Mouse (Mus musculus): ENCODE results near the gene Cdkn1b. TPM values are rescaled to one million over a fixed set of nuclear protein-coding genes. Genes with fewer than 3 reads are reported as not detected.
A peak's percentile ranks its signal among the peaks of the same experiment; 100 is the strongest.

Cdkn1b gene
- polyA plus RNA-seq, 1 experiment from 2014 or later: 17.0 TPM

- H3K27ac ChIP-seq (replicated peaks): no peak overlapping the region
- 51% methylated on average over 4 of the region's 4 CpGs for WGBS
- H3K4me1 ChIP-seq: peaks cover 42% of the 10 kb centered on the region
- ATAC-seq (ENCODE audit: insufficient number of reproducible peaks, low FRiP score, low TSS enrichment, low read depth): no peak
- H3K4me3 ChIP-seq (replicated peaks): no peak overlapping the region; the same call in 1 of the 2 replicates
- H3K4me2 ChIP-seq (replicated peaks): peak overlapping the region; percentile 34; the same call in 1 of the 2 replicates
- H3K36me3 ChIP-seq: no peaks in the 10 kb centered on the region
- no peak overlapping the region for H3K9ac ChIP-seq
- no peaks in the 10 kb centered on the region for H3K27me3 ChIP-seq
- H3K9me3 ChIP-seq (replicated peaks): no peaks in the 10 kb centered on the region
These were observed 3.5 kb downstream of the Cdkn1b start for GRCm38 (mm10) chr6:134923670-134924069.

DNA sequence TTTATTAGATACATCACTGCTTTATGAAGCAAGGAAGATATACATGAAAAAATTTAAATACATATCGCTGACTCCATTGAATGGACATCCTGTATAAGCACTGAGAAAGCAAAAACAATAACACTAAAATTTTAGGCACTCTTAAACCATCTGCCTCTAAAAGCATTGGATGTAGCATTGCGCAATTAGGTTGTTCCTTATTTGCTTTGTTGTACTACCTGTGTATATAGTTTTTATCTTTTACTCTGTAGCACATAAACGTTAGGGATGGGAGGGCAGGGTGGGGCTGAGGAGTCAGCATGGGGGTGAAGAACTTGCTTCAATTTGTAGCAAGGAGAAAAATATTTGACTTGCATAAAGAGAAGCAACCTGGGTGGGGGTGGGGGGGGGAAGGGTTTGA lies 4.1 kb downstream of the Cdkn1b start:
- Histone ChIP-seq H3K4me2 (replicated peaks) (no peak overlapping the region), H3K4me1 (peaks cover 38% of the 10 kb centered on the region), H3K9me3 (replicated peaks) (no peaks in the 10 kb centered on the region), H3K9ac (no peak overlapping the region), H3K27ac (replicated peaks) (no peak overlapping the region), H3K4me3 (replicated peaks) (no peak overlapping the region), H3K36me3 (no peaks in the 10 kb centered on the region), H3K27me3 (no peaks in the 10 kb centered on the region)
- no peak for ATAC-seq (ENCODE audit: insufficient number of reproducible peaks, low FRiP score, low TSS enrichment, low read depth)
- 61% methylated on average over 3 of the region's 3 CpGs for WGBS

- H3K4me1 ChIP-seq: peaks cover 43% of the 10 kb centered on the region
- H3K9me3 ChIP-seq (replicated peaks): no peaks in the 10 kb centered on the region
- H3K4me3 ChIP-seq (replicated peaks): no peak overlapping the region
- H3K9ac ChIP-seq: no peak overlapping the region
- no peak overlapping the region for H3K27ac ChIP-seq (replicated peaks)
- WGBS: 69% methylated on average over 4 of the region's 4 CpGs
- no peaks in the 10 kb centered on the region for H3K36me3 ChIP-seq
- H3K27me3 ChIP-seq: no peaks in the 10 kb centered on the region
- no peak overlapping the region for H3K4me2 ChIP-seq (replicated peaks)
- ATAC-seq (ENCODE audit: insufficient number of reproducible peaks, low FRiP score, low TSS enrichment, low read depth): no peak
These were observed 5.6 kb downstream of the Cdkn1b start for GRCm38 (mm10) chr6:134925673-134926337.

GRCm38 (mm10) chr6:134926338-134926705 lies 6.1 kb downstream of the Cdkn1b start:
- Histone ChIP-seq H3K4me1 (peaks cover 48% of the 10 kb centered on the region), H3K27ac (replicated peaks) (peak overlapping the region; percentile 99), H3K9me3 (replicated peaks) (no peaks in the 10 kb centered on the region), H3K4me3 (replicated peaks) (peak overlapping the region; percentile 58), H3K9ac (peak overlapping the region; percentile 52), H3K27me3 (no peaks in the 10 kb centered on the region), H3K4me2 (replicated peaks) (peak overlapping the region; percentile 82), H3K36me3 (no peaks in the 10 kb centered on the region)
- WGBS: 40% methylated on average over 3 of the region's 3 CpGs
- ATAC-seq (ENCODE audit: insufficient number of reproducible peaks, low FRiP score, low TSS enrichment, low read depth): no peak

- Histone ChIP-seq H3K4me3 (replicated peaks) (peak overlapping the region; percentile 58), H3K4me2 (replicated peaks) (peak overlapping the region; percentile 82), H3K9me3 (replicated peaks) (no peaks in the 10 kb centered on the region), H3K4me1 (peaks cover 45% of the 10 kb centered on the region), H3K27ac (replicated peaks) (peak overlapping the region; percentile 99), H3K27me3 (no peaks in the 10 kb centered on the region), H3K36me3 (no peaks in the 10 kb centered on the region), H3K9ac (peak overlapping the region; percentile 52)
- no peak; the same call in 1 of the 2 replicates for ATAC-seq (ENCODE audit: insufficient number of reproducible peaks, low FRiP score, low TSS enrichment, low read depth)
- WGBS: under 1% methylated on average over 63 of the region's 63 CpGs
These were observed 6.8 kb downstream of the Cdkn1b start for GRCm38 (mm10) chr6:134926803-134927594.

DNA sequence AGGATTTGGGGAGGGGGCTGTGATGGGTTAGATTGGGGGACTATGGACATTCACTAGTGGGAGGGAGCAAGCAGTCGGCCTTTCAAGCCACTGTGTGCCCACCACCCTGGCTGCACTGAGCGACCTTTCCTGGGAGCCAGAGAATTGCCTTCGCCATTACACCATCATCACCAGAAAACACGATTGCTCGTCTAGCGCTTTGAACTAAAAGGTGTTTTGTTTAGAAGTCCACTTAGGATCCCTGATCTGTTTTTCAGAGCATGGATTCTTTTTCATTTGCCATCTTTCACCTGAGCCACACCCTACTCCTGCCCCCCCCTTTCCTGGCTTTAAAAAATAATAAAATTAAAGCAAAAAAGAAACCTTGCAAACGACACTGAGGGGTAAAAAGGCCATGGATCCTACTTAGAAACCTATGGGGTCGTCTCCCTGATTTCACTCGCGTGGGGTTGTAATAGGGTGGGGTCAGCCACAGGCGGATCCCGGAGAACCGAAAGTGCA lies 7.4 kb downstream of the Cdkn1b start:
- WGBS: 1% methylated on average over 13 of the region's 13 CpGs
- peak overlapping the region; percentile 52 for H3K9ac ChIP-seq
- no peak for ATAC-seq (ENCODE audit: insufficient number of reproducible peaks, low FRiP score, low TSS enrichment, low read depth)

GRCm38 (mm10) chr6:134928096-134928888 lies 8.1 kb downstream of the Cdkn1b start:
- no peaks in the 10 kb centered on the region for H3K27me3 ChIP-seq
- no peaks in the 10 kb centered on the region for H3K9me3 ChIP-seq (replicated peaks)
- peak; percentile 91 for ATAC-seq (ENCODE audit: insufficient number of reproducible peaks, low FRiP score, low TSS enrichment, low read depth)
- WGBS: under 1% methylated on average over 63 of the region's 63 CpGs
- H3K4me3 ChIP-seq (replicated peaks): peak overlapping the region; percentile 58
- peak overlapping the region; percentile 52 for H3K9ac ChIP-seq
- no peaks in the 10 kb centered on the region for H3K36me3 ChIP-seq
- peak overlapping the region; percentile 82 for H3K4me2 ChIP-seq (replicated peaks)
- peak overlapping the region; percentile 99 for H3K27ac ChIP-seq (replicated peaks)
- peaks cover 44% of the 10 kb centered on the region for H3K4me1 ChIP-seq

More for the DNA sequence above, 7.4 kb downstream of the Cdkn1b start:
- Histone ChIP-seq H3K4me3 (replicated peaks) (peak overlapping the region; percentile 58), H3K4me1 (peaks cover 42% of the 10 kb centered on the region), H3K4me2 (replicated peaks) (peak overlapping the region; percentile 82), H3K9me3 (replicated peaks) (no peaks in the 10 kb centered on the region), H3K36me3 (no peaks in the 10 kb centered on the region), H3K27ac (replicated peaks) (peak overlapping the region; percentile 99), H3K27me3 (no peaks in the 10 kb centered on the region)

GRCm38 (mm10) chr6:134928889-134929310 lies 8.7 kb downstream of the Cdkn1b start:
- peak overlapping the region; percentile 99 for H3K27ac ChIP-seq (replicated peaks)
- no peaks in the 10 kb centered on the region for H3K9me3 ChIP-seq (replicated peaks)
- peak overlapping the region; percentile 58 for H3K4me3 ChIP-seq (replicated peaks)
- ATAC-seq (ENCODE audit: insufficient number of reproducible peaks, low FRiP score, low TSS enrichment, low read depth): peak; percentile 9
- 0% methylated on average over 15 of the region's 15 CpGs for WGBS
- H3K9ac ChIP-seq: 0 out of 2 replicates have a peak overlapping the region, but pooled peaks have one; percentile 28
- H3K27me3 ChIP-seq: no peaks in the 10 kb centered on the region
- peaks cover 38% of the 10 kb centered on the region for H3K4me1 ChIP-seq
- H3K36me3 ChIP-seq: no peaks in the 10 kb centered on the region
- peak overlapping the region; percentile 82 for H3K4me2 ChIP-seq (replicated peaks)

- Histone ChIP-seq H3K9ac (no peak overlapping the region), H3K27me3 (no peaks in the 10 kb centered on the region), H3K4me1 (peaks cover 37% of the 10 kb centered on the region), H3K4me3 (replicated peaks) (peak overlapping the region; percentile 58), H3K9me3 (replicated peaks) (no peaks in the 10 kb centered on the region), H3K4me2 (replicated peaks) (peak overlapping the region; percentile 82), H3K27ac (replicated peaks) (no peak overlapping the region), H3K36me3 (no peaks in the 10 kb centered on the region; the same call in 1 of the 2 replicates)
- 43% methylated on average over 4 of the region's 4 CpGs for WGBS
- ATAC-seq (ENCODE audit: insufficient number of reproducible peaks, low FRiP score, low TSS enrichment, low read depth): no peak
These were observed 9.7 kb downstream of the Cdkn1b start for GRCm38 (mm10) chr6:134929926-134930325.

GRCm38 (mm10) chr6:134930383-134930782 lies 10.2 kb downstream of the Cdkn1b start:
- 71% methylated on average over 7 of the region's 7 CpGs for WGBS
- Histone ChIP-seq H3K9ac (no peak overlapping the region), H3K36me3 (no peaks in the 10 kb centered on the region; the same call in 1 of the 2 replicates), H3K4me3 (replicated peaks) (peak overlapping the region; percentile 58), H3K4me1 (peaks cover 37% of the 10 kb centered on the region), H3K4me2 (replicated peaks) (peak overlapping the region; percentile 82), H3K27ac (replicated peaks) (no peak overlapping the region), H3K9me3 (replicated peaks) (no peaks in the 10 kb centered on the region), H3K27me3 (no peaks in the 10 kb centered on the region)
- no peak for ATAC-seq (ENCODE audit: insufficient number of reproducible peaks, low FRiP score, low TSS enrichment, low read depth)

Data from embryonic facial prominence, embryonic 15.5 days (tissue).